Mouse (Mus musculus) embryonic facial prominence, embryonic 14.5 days (tissue): Measurements from ENCODE around the gene Ywhae. TPM values are rescaled to one million over a fixed set of nuclear protein-coding genes. Genes with fewer than 3 reads are reported as not detected.
A peak's percentile ranks its signal among the peaks of the same experiment; 100 is the strongest.

ENCODE experiments used
- ATAC-seq: fragments of 200-750 bp; cut with Nextera tagmentation; 2 replicates; pipeline ENCODE4 v1.8.0; 2017; ENCODE audit warnings: low read depth, moderate number of reproducible peaks, moderate TSS enrichment
- DNase-seq: peaks from one replicate; pipeline ENCODE4 v3.0.0-alpha.2; 2015; ENCODE audit warnings: low spot score
- H3K27ac ChIP-seq: fragments of 300-500 bp; sonication (generic); replicated peaks from 2 replicates; pipeline ENCODE4 v1.5.1; 2014; ENCODE audit warnings: low read depth, mild to moderate bottlenecking, low read length, moderate library complexity
- H3K27me3 ChIP-seq: fragments of 300-500 bp; sonication (generic); replicated peaks from 2 replicates; pipeline ENCODE4 v1.6.1; 2014; ENCODE audit warnings: low read length; ENCODE audit not compliant: control insufficient read depth, insufficient read depth
- H3K36me3 ChIP-seq: fragments of 300-500 bp; sonication (generic); 2 replicates; pipeline ENCODE4 v1.6.1; 2014; ENCODE audit warnings: low read length, mixed read lengths; ENCODE audit not compliant: control insufficient read depth, insufficient read depth
- H3K4me1 ChIP-seq: fragments of 300-500 bp; sonication (generic); 2 replicates; pipeline ENCODE4 v1.6.1; 2014; ENCODE audit warnings: antibody characterized with exemption, low read length; ENCODE audit not compliant: control insufficient read depth, insufficient read depth
- H3K4me2 ChIP-seq: fragments of 300-500 bp; sonication (generic); 2 replicates; pipeline ENCODE4 v1.6.1; 2014; ENCODE audit warnings: low read depth, mild to moderate bottlenecking, low read length, moderate library complexity, mixed read lengths
- H3K4me3 ChIP-seq: fragments of 300-500 bp; sonication (generic); 2 replicates; pipeline ENCODE4 v1.5.1; 2014; ENCODE audit warnings: low read depth, mild to moderate bottlenecking, low read length
- H3K9ac ChIP-seq: fragments of 300-500 bp; sonication (generic); 2 replicates; pipeline ENCODE4 v1.6.1; 2014; ENCODE audit warnings: low read depth, mild to moderate bottlenecking, low read length, moderate library complexity, mixed read lengths
- H3K9me3 ChIP-seq: fragments of 300-500 bp; sonication (generic); 2 replicates; pipeline ENCODE4 v1.6.1; 2016; ENCODE audit warnings: low read length; ENCODE audit not compliant: control insufficient read depth
- WGBS: fragments of 180-500 bp; shearing (Covaris S2); extraction: QIAGEN DNeasy Blood & Tissue Kit; methylation state at CpG from one replicate; pipeline ENCODE4 v1.1.7; 2014; 5-methylcytosine and 5-hydroxymethylcytosine counted together
- polyA plus RNA-seq: library from polyadenylated mRNA; unstranded; fragments of >200 nt; fragmentation: Nextera tagmentation; extraction: Ambion mirVana; gene quantifications from 2 replicates; pipeline ENCODE4 v1.2.1, GENCODE M21; 2014

Gene Ywhae
- polyA plus RNA-seq, 1 experiment from 2014 or later: 788 TPM

DNA sequence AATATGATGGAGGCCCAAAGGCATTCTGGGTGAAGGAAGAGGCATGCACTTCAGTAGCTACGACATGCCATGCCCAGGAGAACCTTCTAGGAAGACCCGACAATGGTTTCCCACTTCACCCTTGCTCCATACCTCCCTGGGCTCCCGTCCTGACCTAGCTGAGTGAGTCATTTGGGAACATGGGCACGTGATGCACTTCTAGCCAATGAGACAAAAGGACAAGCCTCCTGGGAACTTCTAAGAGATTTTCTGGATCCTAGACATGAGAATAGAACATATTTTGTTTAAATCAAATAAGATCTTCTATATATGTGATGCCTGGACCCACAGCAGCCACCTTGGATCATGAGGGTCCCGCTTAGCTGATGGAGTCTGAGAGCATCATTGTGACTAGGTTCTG is 59.9 kb downstream of the Ywhae start:
- H3K4me3 ChIP-seq: no peak overlapping the region
- ATAC-seq: no peak
- DNase-seq: no peak
- no peak overlapping the region for H3K4me2 ChIP-seq
- no peaks in the 10 kb centered on the region for H3K9me3 ChIP-seq
- H3K36me3 ChIP-seq: no peaks in the 10 kb centered on the region
- no peak overlapping the region for H3K9ac ChIP-seq
- no peak overlapping the region for H3K27ac ChIP-seq
- no peaks in the 10 kb centered on the region for H3K4me1 ChIP-seq
- H3K27me3 ChIP-seq: peaks cover 39% of the 10 kb centered on the region
- WGBS: 67% methylated on average over 5 of the region's 5 CpGs

DNA sequence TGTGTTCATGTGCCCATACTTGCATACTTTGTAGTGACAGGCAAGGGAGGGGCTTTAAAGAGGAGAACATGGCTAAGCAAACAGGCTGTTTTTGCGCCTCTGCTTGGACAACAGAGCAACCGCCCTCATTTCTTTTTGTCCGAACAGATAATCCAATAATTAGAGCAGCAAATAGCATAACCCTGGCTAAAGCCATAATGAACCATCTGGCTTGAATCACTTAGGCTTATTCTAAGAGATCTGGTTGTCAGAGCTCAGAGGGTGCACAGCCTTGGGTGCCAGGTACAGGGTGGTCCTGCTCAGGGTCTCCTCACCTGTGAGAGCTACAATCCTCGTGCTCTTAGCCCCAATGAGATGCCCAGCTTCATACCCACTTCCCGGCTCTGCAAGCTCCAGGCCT is 60.7 kb downstream of the Ywhae start:
- no peaks in the 10 kb centered on the region for H3K9me3 ChIP-seq
- 64% methylated on average over 5 of the region's 5 CpGs for WGBS

DNA sequence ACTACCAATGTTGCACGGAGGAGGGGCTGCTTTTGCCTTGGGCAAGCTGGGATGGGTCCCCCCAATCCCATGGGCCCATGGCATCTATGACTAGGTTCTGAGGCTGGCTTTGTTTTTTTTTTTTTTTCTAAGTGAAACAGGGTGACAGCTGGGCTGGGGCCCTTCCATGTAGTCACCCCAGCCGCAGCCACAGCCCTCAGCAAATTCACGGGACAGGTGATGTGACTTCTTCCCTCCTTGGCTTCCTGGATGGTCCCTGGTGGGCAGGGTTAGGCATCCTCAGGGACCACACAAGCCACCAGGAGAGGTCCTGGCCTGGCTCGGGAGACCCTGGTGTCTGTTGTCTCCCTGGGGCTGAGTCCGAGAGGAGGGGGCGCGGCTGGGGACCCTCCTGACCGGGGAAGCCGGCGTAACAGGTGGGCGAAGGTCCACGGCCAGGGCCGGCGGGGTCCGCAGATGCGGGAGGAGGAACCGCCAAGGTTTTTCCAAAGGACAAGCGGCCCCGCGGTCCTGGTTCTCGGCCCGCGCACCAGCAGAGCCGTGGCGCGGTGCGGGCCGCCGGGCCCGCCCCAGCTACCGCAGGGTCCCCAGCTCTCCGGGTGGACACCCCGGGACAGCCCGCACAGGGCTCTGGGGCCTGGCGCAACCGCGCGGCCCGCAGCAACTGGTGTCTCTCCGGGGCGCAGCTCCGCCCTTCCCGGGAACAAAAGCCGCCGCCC is 62.1 kb downstream of the Ywhae start:
- H3K4me3 ChIP-seq: peak overlapping the region; percentile 58
- H3K36me3 ChIP-seq: no peaks in the 10 kb centered on the region
- H3K9ac ChIP-seq: peak overlapping the region; percentile 76
- DNase-seq: no peak
- no peak overlapping the region for H3K27ac ChIP-seq
- peaks cover 39% of the 10 kb centered on the region for H3K27me3 ChIP-seq
- H3K4me1 ChIP-seq: no peaks in the 10 kb centered on the region
- H3K9me3 ChIP-seq: no peaks in the 10 kb centered on the region
- ATAC-seq: peak; percentile 10; the same call in 1 of the 2 replicates
- H3K4me2 ChIP-seq: peak overlapping the region; percentile 70
- WGBS: 7% methylated on average over 14 of the region's 45 CpGs

More for the DNA sequence above, 60.7 kb downstream of the Ywhae start:
- no peak for ATAC-seq
- Histone ChIP-seq H3K4me3 (no peak overlapping the region), H3K4me2 (no peak overlapping the region), H3K4me1 (no peaks in the 10 kb centered on the region), H3K27ac (no peak overlapping the region), H3K27me3 (peaks cover 39% of the 10 kb centered on the region), H3K36me3 (no peaks in the 10 kb centered on the region), H3K9ac (no peak overlapping the region)
- no peak for DNase-seq

DNA sequence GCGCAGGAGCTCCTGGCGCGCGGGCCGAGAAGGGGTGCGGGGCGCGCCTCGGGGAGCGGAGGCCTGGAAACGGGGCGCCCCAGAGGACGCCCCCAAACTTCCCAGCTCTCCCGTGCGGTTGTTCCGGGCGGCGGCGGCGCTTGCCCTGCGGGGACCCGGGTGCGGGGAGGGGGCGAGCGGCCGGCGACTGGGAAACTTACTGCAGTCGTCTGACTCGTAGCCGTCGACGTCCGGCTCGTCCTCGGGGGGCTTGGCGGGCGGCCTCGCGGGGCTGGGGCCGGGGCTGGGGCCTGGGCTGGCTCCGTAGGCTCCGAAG is 62.6 kb downstream of the Ywhae start:
- Histone ChIP-seq H3K27ac (no peak overlapping the region), H3K9ac (peak overlapping the region; percentile 76), H3K4me2 (peak overlapping the region; percentile 70), H3K36me3 (no peaks in the 10 kb centered on the region), H3K4me3 (peak overlapping the region; percentile 58), H3K27me3 (peaks cover 39% of the 10 kb centered on the region), H3K4me1 (no peaks in the 10 kb centered on the region), H3K9me3 (no peaks in the 10 kb centered on the region)
- DNase-seq: no peak
- ATAC-seq: peak; percentile 12; the same call in 1 of the 2 replicates
- 0% methylated on average over 18 of the region's 42 CpGs for WGBS

DNA sequence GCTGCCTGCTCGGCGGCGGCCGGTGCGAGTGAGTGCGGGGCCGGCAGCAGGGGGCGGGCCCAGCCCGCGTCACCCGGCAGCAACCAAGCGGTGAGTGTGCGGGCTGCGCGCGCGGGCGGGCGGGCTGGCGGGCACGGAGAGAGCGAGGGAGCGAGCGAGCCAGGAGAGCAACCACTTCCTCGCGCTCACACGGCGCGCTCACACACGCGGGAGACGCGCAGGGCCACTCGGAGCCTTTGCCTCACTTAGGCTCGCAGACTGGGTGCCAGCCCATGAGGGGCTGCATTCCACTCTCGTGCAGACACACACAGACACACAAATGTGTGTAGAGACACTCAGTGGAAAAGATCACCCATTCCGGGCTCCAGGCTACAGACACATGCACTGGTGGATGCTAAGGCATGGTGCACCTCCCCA is 63.4 kb downstream of the Ywhae start, which contains the start of gene Doc2b:
Gene Doc2b, minus strand, starts transcription at position 21 of the 417 bp plus-strand sequence.
- Histone ChIP-seq H3K9ac (peak within 1 kb of the TSS; percentile 76), H3K27ac (no peak within 1 kb of the TSS), H3K36me3 (no peaks in the 10 kb centered on the region), H3K9me3 (no peaks in the 10 kb centered on the region), H3K4me2 (peak within 1 kb of the TSS; percentile 70), H3K4me1 (no peaks in the 10 kb centered on the region), H3K4me3 (peak within 1 kb of the TSS; percentile 58), H3K27me3 (peaks cover 39% of the 10 kb centered on the region)
- 13% methylated on average over 13 of the region's 37 CpGs for WGBS
- ATAC-seq (peak; percentile 83), DNase-seq (peak; percentile 38)

DNA sequence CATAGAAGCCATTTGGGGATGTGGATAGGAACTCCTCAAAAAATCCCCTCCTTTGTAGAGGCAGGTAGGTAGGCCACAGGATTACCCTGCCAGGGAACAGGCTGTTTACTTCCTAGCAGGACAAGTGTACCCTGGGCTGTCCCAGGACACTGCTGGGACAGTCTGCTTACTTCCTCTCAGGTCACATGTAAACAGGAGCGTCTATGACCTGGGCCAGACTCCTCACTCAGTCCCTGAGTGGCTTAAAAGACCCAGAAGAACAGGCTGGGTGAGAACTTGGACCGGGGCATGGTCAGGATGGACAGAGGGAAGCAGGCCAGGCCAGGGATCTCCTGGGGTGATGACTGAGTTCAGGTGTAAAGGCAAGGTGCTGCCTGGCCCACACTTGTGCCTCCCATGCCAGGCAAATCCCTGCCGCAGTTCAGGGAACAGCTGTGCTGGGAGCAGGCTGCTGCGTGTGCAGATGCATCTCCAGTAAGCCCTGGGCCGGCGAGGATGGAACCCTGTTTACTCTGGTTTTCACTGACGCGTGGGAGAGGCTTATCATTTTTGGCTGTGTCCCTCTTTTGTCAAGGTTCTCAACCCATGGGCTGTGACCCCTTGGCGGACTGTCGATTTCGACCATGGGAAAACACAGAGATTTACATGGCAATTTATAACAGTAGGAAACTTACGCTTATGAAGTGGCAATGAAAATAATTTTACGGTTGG is 64.0 kb downstream of the Ywhae start:
- peak overlapping the region; percentile 70; the same call in 1 of the 2 replicates for H3K4me2 ChIP-seq
- H3K27me3 ChIP-seq: peaks cover 39% of the 10 kb centered on the region

DNA sequence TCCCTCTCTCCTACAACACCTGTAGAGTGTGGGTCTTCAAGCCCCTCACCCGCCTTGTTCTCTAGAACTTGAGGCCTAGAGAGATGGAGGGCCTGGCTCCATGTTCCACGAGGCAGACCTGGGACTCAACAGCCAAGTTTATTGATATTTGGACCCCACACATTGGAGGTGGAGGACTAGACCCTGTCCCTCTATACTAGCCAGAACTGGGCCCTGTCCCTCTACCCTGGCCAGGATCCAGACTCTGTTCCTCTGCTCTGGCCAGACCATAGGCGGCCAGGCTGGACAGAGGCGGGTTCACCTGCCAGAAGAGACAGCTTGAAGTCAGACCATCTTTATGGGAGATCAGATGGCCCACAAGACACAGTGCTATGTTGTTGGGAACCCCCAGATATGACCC is 68.7 kb downstream of the Ywhae start:
- 69% methylated on average over 4 of the region's 4 CpGs for WGBS
- Histone ChIP-seq H3K9ac (no peak overlapping the region), H3K4me3 (no peak overlapping the region), H3K9me3 (no peaks in the 10 kb centered on the region), H3K4me1 (no peaks in the 10 kb centered on the region), H3K27ac (no peak overlapping the region), H3K27me3 (peaks cover 11% of the 10 kb centered on the region), H3K36me3 (no peaks in the 10 kb centered on the region), H3K4me2 (no peak overlapping the region)
- DNase-seq (no peak), ATAC-seq (no peak)

More for the DNA sequence above, 64.0 kb downstream of the Ywhae start:
- Histone ChIP-seq H3K4me3 (peak overlapping the region; percentile 58; the same call in 1 of the 2 replicates), H3K36me3 (no peaks in the 10 kb centered on the region), H3K4me1 (no peaks in the 10 kb centered on the region), H3K9ac (no peak overlapping the region), H3K27ac (no peak overlapping the region), H3K9me3 (no peaks in the 10 kb centered on the region)
- WGBS: 73% methylated on average over 12 of the region's 13 CpGs
- DNase-seq: no peak
- ATAC-seq: no peak

DNA sequence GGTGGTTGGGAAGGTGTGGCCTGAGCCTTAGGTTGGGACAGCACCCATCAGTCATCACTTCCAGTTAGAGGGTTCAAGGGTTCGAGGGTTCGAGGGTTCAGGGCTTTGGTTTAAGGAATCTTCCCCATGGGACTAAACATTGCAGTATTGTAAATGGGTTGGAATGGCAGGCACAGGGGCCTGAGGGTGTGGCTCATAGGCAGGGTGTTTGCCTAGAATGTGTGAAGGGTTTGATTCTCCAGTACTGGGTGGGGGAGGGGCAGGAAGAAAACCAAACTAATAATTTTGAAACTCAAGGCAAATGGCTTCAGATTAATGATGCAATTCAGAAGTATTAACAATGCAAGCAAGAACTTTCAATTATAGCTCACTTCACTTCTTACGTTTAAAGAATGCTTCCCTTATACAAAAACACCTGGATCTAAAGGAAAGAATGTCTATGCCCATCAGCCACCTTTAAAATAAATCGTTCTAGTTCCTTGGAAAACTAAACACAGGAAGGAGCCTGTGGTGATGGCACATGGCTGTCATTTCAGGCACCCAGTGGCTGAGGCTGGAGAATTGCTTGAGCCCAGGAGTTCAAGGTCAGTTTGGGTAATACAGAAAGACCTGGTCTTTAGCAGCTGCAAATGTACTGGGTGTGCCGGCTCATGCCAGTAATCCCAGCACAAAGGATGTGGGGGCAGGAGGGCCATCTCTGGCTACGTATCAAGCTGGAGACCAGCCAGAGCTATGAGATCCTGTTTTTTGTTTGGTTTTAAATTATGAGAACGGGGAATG is 69.3 kb downstream of the Ywhae start:
- Histone ChIP-seq H3K4me1 (no peaks in the 10 kb centered on the region), H3K36me3 (no peaks in the 10 kb centered on the region), H3K9me3 (no peaks in the 10 kb centered on the region), H3K4me3 (no peak overlapping the region), H3K9ac (no peak overlapping the region), H3K27ac (no peak overlapping the region), H3K4me2 (no peak overlapping the region), H3K27me3 (peaks cover 5% of the 10 kb centered on the region; the same call in 1 of the 2 replicates)
- ATAC-seq: no peak
- WGBS: 75% methylated on average over 7 of the region's 7 CpGs
- no peak for DNase-seq
